Mouse (Mus musculus): ENCODE measurements around the gene Rbm47. TPM values are rescaled to one million over a fixed set of nuclear protein-coding genes. Genes with fewer than 3 reads are reported as not detected.

The Rbm47 gene
- polyA plus RNA-seq, 2 experiments from 2014 or later = 0.42 to 1.2 TPM

- no peak for ATAC-seq
Measured at GRCm38 (mm10) chr5:66124931-66125330, 48.0 kb downstream of the Rbm47 start.

DNA sequence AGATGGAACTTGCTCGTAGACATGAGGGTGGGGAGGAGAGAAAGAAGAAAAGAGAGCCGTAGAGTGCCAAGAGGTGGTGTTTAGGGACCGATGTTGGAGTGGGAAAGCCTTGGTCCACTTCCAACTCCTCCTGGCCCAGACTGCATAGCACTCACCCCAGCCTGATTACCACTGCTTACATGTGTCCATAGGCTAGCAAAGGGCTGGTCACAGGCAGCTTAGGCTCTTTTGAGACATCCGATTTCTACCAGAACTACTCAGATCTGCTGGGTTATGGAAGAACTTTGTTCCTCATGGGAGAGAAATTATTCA lies 48.9 kb downstream of the Rbm47 start:
- ATAC-seq = no peak

GRCm38 (mm10) chr5:66123295-66124088 lies 49.4 kb downstream of the Rbm47 start:
- ATAC-seq = no peak

- ATAC-seq = no peak
Measured at GRCm38 (mm10) chr5:66121255-66121654, 51.7 kb downstream of the Rbm47 start.

DNA sequence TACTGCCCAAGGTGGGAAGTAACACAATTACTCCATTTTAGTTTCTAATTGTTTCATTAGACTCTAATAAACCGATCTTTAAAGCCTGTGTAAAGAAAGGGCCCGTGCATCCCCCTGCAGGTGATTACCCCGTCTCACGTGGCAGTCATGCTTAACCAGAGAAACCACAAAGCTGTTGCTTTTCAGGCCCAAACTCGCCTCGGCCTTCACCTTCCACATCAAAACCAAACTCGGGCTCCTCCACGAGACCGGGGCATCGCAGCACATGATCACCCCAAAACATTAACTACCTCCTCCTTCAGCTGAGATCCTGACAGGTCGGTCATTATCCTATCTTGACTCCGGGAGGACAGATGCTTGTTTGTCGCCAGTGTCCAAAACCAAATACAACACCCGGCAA lies 58.2 kb downstream of the Rbm47 start:
- ATAC-seq = no peak

DNA sequence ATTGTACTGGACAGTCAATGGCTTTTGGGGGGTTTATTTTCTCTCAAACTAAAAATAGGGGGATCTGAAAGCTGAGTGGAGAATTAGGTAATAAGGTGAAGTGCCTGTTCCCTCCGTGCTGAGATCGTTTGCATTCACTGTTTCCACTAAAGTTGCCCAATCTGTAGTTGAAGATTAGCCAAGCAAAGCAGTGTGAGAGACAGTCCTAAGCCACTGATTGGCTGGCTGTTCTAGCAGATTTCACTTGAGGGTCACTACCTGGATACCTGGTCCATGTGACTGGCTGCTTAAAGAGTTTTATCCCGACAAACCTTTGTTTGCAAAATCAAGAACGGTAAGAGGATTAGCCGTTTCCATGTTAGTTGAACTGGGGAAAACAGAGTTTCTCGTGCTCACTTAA lies 58.7 kb downstream of the Rbm47 start:
- ATAC-seq = no peak

DNA sequence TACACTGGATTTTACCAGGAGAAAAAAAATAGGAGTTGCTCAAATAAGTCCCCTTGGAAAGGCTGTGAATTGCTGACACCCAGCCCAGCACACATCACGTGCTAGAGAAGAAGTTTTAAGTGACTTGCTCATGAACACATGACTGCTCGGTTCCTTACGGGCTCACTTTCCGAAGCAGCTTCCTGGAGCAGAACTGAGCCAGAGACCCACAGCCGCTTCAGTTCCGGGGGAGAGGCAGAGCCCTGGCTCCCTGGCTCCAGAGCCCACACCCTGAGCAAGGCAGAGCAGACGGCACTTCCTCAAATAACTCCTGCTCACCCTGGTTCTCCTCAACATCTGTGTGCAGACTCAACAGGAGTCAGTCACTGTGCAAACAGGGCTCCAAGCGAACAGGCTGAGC lies 60.9 kb downstream of the Rbm47 start:
- ATAC-seq = no peak

GRCm38 (mm10) chr5:66106372-66106771 lies 66.5 kb downstream of the Rbm47 start:
- ATAC-seq = no peak

GRCm38 (mm10) chr5:66105946-66106345 lies 67.0 kb downstream of the Rbm47 start:
- ATAC-seq = no peak

DNA sequence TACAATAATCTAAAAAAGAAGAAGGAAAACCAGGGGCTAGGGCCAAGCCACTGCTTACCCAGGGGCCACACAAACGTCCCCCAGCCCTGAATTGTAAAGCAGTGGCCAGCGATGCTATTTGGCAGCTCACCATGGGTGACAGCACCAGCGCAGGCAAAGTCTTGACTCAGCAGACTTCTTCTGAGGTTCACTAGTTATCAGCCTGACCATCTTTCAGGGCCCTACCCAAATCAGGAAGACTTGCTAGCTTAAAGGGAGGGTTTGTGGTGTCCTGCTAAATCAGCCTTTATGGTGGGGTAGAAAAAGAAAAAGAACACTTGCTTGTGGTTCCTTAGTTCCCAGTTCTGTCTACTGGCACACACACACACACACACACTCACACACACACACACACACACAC lies 67.6 kb downstream of the Rbm47 start:
- peak; percentile 19 for ATAC-seq

DNA sequence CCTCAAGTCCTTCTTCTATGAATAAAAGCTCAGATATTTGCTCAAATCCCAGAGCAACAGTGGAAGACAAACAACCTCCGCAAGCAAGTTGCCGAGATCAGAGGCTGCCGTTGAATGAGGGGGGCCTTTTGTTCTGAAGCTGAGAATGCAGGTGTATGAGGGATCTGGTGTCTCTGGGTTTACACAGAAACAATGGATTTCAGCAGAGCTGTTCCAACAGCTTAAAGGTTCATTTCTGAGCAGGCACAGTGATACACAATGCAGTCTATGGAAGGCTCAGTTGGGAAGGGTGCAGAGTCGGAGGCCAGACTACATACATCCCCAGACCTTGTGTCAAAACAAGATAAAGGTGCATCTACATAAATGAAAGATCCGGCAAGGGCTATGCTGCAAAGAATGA lies 69.5 kb downstream of the Rbm47 start:
- no peak for ATAC-seq

- ATAC-seq = no peak
Measured at GRCm38 (mm10) chr5:66102821-66103220, 70.1 kb downstream of the Rbm47 start.

DNA sequence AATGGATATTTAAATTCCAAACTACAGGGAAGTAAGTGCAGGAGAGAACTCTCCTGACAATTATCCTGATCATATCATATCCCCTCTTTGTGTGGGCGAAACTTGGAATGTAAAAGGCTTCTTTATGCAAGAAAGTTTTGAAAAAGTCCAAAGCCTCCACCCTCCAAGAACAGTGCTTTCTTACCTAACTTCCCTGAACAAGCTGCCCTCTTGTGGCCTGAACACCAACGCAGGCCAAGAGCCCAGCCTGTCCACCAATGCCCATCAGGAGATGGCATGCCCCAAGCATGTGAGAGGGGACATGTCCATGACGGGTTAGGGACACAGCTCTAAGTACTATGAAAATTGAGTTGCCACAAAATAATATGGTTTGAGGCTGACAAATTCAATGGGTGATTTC lies 71.3 kb downstream of the Rbm47 start:
- no peak for ATAC-seq

DNA sequence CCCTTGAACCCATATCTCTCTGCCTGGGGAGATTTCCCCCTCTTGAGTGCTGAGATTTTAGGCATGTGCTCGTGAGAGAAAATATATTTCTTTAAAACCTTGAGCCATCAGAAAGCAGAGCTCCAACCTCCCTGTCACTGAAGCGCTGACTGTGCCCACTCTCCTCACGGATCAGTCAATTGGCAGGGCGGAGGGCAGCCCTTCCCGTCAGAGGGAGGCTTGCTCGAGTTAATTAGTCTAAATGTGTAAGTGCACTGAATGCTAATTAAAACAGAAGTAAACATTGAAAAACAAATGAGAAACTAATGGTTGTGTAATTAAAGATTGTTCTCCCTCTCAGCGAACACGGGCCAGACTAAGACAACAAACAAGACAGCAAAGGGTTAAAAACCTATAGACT lies 72.6 kb downstream of the Rbm47 start:
- ATAC-seq = no peak

DNA sequence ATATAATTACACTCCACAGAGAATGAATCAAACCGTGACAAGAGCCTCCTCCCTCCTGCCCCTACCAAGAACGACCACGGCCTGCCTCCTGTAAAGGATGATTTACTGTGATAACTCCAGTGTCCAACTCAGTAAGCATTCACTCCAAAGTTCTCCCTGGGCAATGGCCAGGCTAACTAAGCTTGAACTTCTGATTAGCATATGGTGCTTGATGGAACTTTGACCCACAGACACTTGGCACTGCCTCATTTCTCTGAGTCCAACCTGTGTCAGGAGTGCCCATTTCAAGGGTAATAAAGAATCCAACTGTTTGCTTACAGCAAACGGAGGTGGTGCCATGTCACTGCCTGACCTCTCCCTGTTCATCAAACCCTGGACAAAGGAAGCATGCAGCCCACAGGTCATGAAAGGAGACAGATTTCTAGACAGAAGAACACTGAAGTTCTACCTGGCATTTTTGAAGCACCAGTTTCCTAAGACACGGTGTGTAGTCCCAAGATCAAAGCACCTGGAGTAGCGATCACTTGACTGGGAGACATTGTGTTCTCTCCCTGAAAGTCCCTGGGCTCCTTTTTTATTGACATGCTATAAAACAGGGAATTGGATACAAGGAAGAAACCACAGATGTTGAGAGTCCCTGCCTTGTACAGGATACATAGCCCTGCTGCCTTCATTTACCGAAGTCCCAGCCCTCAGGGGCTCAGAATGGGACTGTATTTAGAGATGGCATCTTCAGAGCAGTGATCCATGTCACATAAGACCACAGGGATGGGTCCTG lies 74.6 kb downstream of the Rbm47 start:
- ATAC-seq = no peak

DNA sequence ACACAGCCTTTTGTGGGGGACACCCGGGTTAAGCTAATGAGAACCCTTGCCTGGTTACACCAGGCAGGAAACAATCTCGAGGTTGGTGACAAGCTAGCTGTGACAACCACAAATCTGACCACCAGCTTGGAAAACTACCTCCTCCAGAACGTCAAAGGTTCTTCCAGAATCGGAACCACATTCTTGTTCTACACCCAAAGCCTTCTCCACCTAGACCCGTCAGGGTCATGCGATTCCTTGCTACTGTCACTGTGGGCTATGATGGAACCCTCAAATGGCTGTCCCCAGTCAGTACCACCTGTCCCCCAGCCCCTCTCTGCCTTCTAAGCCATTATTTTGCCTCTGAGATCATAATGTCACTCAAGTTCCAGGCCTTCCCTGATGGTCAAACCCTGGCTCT lies 76.8 kb downstream of the Rbm47 start:
- no peak for ATAC-seq

DNA sequence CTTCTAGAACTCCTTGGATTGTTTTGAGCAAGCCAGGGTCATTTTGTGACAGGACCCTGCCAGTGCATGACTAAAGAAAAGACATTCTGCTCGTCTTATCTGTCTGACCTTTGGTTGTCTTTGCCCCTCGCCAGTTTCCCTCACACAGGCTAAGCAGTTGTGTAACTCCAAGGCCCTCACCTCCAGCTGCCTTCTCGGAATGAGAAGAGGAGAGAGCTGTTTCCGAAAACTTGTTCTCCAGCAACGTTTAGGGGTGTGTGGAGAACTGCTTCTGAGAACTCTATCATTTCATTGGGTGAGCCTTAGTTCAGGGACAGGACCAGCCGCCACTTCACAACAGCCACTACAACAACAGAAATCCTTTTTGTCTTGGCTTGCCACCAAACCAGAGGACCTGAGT lies 77.8 kb downstream of the Rbm47 start:
- no peak for ATAC-seq

DNA sequence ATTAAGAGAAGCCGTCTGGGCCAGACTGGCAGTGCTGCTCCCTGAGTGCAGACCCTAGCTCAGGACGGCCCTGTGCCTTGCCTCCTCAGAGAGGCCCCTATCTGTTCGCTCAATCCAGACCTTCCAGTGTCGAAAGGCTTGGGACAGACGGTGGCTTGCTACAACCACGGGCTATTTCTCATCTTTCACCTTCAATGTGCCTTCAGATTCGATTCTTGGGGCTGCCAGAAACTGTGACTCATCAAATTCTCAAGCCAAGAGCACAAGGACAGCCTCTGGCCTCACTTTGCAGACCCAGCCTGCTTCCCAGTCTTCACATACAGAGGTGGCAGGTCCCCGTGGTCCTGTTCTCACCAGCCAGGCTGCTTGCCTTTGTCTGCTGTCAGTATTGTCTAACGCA lies 82.9 kb downstream of the Rbm47 start:
- ATAC-seq = no peak

- no peak for ATAC-seq
Measured at GRCm38 (mm10) chr5:66089600-66089999, 83.3 kb downstream of the Rbm47 start.

- ATAC-seq = no peak
Measured at GRCm38 (mm10) chr5:66088902-66089295, 84.0 kb downstream of the Rbm47 start.

- ATAC-seq = no peak
Measured at GRCm38 (mm10) chr5:66088247-66088901, 84.5 kb downstream of the Rbm47 start.

DNA sequence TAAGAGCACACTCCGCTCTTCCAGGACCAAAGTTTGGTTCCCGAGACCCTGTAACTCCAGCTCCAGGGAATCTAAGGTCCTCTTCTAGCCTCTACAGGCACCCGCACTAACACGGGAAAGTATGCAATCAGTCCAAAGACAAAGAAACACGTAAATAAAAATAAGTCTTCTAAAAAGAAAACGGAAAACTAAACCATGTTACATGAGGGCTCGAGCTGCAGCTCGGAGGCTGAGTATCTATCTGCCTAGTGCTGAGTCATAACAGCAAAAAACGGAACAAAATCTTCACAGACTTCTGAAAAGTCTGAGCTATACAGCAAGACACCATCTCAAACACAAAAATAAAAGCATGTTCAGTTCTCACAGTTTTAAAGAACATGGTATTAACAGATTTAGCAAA lies 86.0 kb downstream of the Rbm47 start:
- ATAC-seq = peak; percentile 21

- no peak for ATAC-seq
Measured at GRCm38 (mm10) chr5:66086304-66086703, 86.6 kb downstream of the Rbm47 start.

- ATAC-seq = no peak
Measured at GRCm38 (mm10) chr5:66085478-66085877, 87.4 kb downstream of the Rbm47 start.

Data from activated CD4-positive, CD25-positive, alpha-beta regulatory T cell, adult 4 months (primary cell).